Mouse (Mus musculus) intestine, embryonic 16.5 days (tissue): Measurements from ENCODE around the gene Plekhh1. TPM values are rescaled to one million over a fixed set of nuclear protein-coding genes. Genes with fewer than 3 reads are reported as not detected.
A peak's percentile ranks its signal among the peaks of the same experiment; 100 is the strongest.

Source experiments
- ATAC-seq: fragments of 200-750 bp; cut with Nextera tagmentation; 2 replicates; pipeline ENCODE4 v1.8.0; 2017; ENCODE audit warnings: moderate TSS enrichment, moderate library complexity
- H3K27ac ChIP-seq: fragments of 300-500 bp; sonication (generic); 2 replicates; pipeline ENCODE4 v1.5.1; 2014; ENCODE audit warnings: mild to moderate bottlenecking, low read length
- H3K27me3 ChIP-seq: fragments of 300-500 bp; sonication (generic); replicated peaks from 2 replicates; pipeline ENCODE4 v1.6.1; 2014; ENCODE audit warnings: low read length, control low read depth, mixed read lengths; ENCODE audit not compliant: control insufficient read depth, insufficient read depth
- H3K36me3 ChIP-seq: fragments of 300-500 bp; sonication (generic); 2 replicates; pipeline ENCODE4 v1.6.1; 2014; ENCODE audit warnings: low read length, control low read depth; ENCODE audit not compliant: control insufficient read depth, insufficient read depth
- H3K4me1 ChIP-seq: fragments of 300-500 bp; sonication (generic); 2 replicates; pipeline ENCODE4 v1.6.1; 2014; ENCODE audit warnings: low read length, control low read depth, mixed read lengths; ENCODE audit not compliant: control insufficient read depth, insufficient read depth
- H3K4me2 ChIP-seq: fragments of 300-500 bp; sonication (generic); 2 replicates; pipeline ENCODE4 v1.6.1; 2014; ENCODE audit warnings: low read depth, low read length, control low read depth
- H3K4me3 ChIP-seq: fragments of 300-500 bp; sonication (generic); 2 replicates; pipeline ENCODE4 v1.5.1; 2014; ENCODE audit warnings: mild to moderate bottlenecking, low read length
- H3K9ac ChIP-seq: fragments of 300-500 bp; sonication (generic); 2 replicates; pipeline ENCODE4 v1.6.1; 2014; ENCODE audit warnings: low read depth, low read length
- H3K9me3 ChIP-seq: fragments of 300-500 bp; sonication (generic); 2 replicates; pipeline ENCODE4 v1.6.1; 2016; ENCODE audit warnings: low read length, control low read depth; ENCODE audit not compliant: control insufficient read depth
- WGBS: fragments of 180-500 bp; shearing (Covaris S2); extraction: QIAGEN DNeasy Blood & Tissue Kit; methylation state at CpG from one replicate; pipeline ENCODE4 v1.1.7; 2014; 5-methylcytosine and 5-hydroxymethylcytosine counted together
- polyA plus RNA-seq: library from polyadenylated mRNA; unstranded; fragments of >200 nt; fragmentation: Nextera tagmentation; extraction: Ambion mirVana; gene quantifications from 2 replicates; pipeline ENCODE4 v1.2.1, GENCODE M21; 2015

Gene Plekhh1
- polyA plus RNA-seq, 1 experiment from 2014 or later: 7.5 TPM

DNA sequence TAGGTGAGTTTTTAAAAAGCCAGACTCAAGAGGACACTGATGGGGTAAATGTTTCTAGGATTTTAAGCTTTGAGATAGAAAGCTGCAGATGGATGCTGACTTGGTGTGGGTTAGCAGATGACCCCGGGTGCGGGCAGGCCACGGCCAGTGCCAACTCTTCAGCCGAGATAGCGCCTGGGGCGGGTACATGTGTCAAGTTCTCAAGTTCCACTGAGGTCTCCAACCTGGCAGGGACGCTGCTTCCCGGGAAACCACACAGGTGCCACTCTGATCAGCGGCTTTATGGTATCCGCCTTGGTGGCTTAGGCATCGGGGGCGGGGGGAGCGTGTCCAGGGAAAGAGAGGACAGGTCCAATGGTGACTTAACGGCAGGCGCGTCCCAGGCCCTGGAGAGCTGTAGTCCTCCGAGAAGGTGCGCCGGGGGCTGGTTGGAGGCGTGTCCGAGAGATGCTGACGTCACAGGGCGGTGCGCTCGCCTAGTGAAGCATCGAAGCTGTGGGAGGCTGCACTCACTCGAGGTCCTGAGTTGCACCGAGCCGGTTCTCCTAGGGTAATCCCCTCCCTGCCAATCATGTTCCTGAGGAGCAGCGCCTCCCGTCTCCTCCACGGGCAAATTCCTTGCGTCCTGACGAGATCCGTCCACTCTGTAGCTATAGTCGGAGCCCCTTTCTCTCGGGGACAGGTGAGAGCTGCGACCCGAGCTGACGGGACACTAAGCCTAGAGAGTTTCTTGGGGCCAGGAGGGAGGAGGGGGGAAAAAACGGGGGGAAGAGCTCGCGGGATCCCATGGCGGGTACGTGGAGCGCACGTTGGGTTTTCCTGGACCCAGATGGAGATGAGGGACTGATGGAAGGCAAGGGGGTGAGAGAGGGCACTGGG lies 101.6 kb downstream of the Plekhh1 start, which contains the start of gene Arg2:
Arg2 (plus strand) TSS at position 479 of the 879 bp plus-strand sequence.
- Histone ChIP-seq H3K9me3 (no peaks in the 10 kb centered on the region), H3K4me3 (peak within 1 kb of the TSS; percentile 44), H3K4me1 (peaks cover 8% of the 10 kb centered on the region; the same call in 1 of the 2 replicates), H3K27ac (no peak within 1 kb of the TSS), H3K27me3 (peaks cover 21% of the 10 kb centered on the region), H3K4me2 (peak within 1 kb of the TSS; percentile 91), H3K36me3 (no peaks in the 10 kb centered on the region), H3K9ac (peak within 1 kb of the TSS; percentile 44; the same call in 1 of the 2 replicates)
- under 1% methylated on average over 47 of the region's 47 CpGs for WGBS
- peak; percentile 94 for ATAC-seq

Other genes with a start within 250 kb of the Plekhh1 start
- gene Atp6v1d, start 167.5 kb upstream of the Plekhh1 start, polyA plus RNA-seq: 66.5 and 72.3 TPM in 2 replicates
- gene Eif2s1, start 167.3 kb upstream of the Plekhh1 start, polyA plus RNA-seq: 204 and 205 TPM in 2 replicates
- gene Plek2, start 122.2 kb upstream of the Plekhh1 start, polyA plus RNA-seq: 30.4 and 31.7 TPM in 2 replicates
- gene Tmem229b, start 21.5 kb upstream of the Plekhh1 start, polyA plus RNA-seq: 5.1 and 5.3 TPM in 2 replicates
- 26.2 and 27.6 TPM in 2 replicates for gene Pigh, start 60.5 kb downstream of the Plekhh1 start, polyA plus RNA-seq
- 0.75 and 0.82 TPM in 2 replicates for gene Arg2, start 101.6 kb downstream of the Plekhh1 start, polyA plus RNA-seq
- 111 and 117 TPM in 2 replicates for gene Vti1b, start 143.5 kb downstream of the Plekhh1 start, polyA plus RNA-seq
- 37.4 and 39.0 TPM in 2 replicates for gene Rdh11, start 163.1 kb downstream of the Plekhh1 start, polyA plus RNA-seq
- gene Rdh12, start 179.8 kb downstream of the Plekhh1 start, polyA plus RNA-seq: 0.94 and 1.2 TPM in 2 replicates